Mouse (Mus musculus) 3134 (cell line): ENCODE measurements around the gene Sipa1l1.
"Not testable (repeated sequence)": the region's sequence is repeated elsewhere in the genome, so short reads cannot be mapped to it uniquely, and the experiment has no call there.

Experiments
- DNase-seq: peaks from one replicate; pipeline ENCODE4 v3.0.0-alpha.2; 2011; ENCODE audit warnings: low spot score; ENCODE audit not compliant: insufficient read length; ENCODE audit errors: extremely low read depth

The Sipa1l1 gene

GRCm38 (mm10) chr12:82173623-82174022 lies 4.5 kb downstream of the Sipa1l1 start:
- DNase-seq = no peak

GRCm38 (mm10) chr12:82175709-82176108 lies 6.6 kb downstream of the Sipa1l1 start:
- no peak for DNase-seq

GRCm38 (mm10) chr12:82178636-82179035 lies 9.5 kb downstream of the Sipa1l1 start:
- DNase-seq = no peak

- no peak for DNase-seq
These were observed 10.5 kb downstream of the Sipa1l1 start for GRCm38 (mm10) chr12:82179626-82180025.

GRCm38 (mm10) chr12:82186156-82186555 lies 17.0 kb downstream of the Sipa1l1 start:
- not testable (repeated sequence) for DNase-seq

- no peak for DNase-seq
These were observed 17.6 kb downstream of the Sipa1l1 start for GRCm38 (mm10) chr12:82186740-82187139.

GRCm38 (mm10) chr12:82187178-82187839 lies 18.2 kb downstream of the Sipa1l1 start:
- no peak for DNase-seq

GRCm38 (mm10) chr12:82188321-82189075 lies 19.4 kb downstream of the Sipa1l1 start:
- DNase-seq = no peak

GRCm38 (mm10) chr12:82189076-82189675 lies 20.1 kb downstream of the Sipa1l1 start:
- no peak for DNase-seq

GRCm38 (mm10) chr12:82189715-82190581 lies 20.8 kb downstream of the Sipa1l1 start:
- DNase-seq = no peak

GRCm38 (mm10) chr12:82190582-82190965 lies 21.5 kb downstream of the Sipa1l1 start:
- DNase-seq = no peak

GRCm38 (mm10) chr12:82191686-82192085 lies 22.6 kb downstream of the Sipa1l1 start:
- DNase-seq = no peak

GRCm38 (mm10) chr12:82192641-82193054 lies 23.5 kb downstream of the Sipa1l1 start:
- no peak for DNase-seq

- no peak for DNase-seq
These were observed 24.4 kb downstream of the Sipa1l1 start for GRCm38 (mm10) chr12:82193476-82193875.

- no peak for DNase-seq
These were observed 25.8 kb downstream of the Sipa1l1 start for GRCm38 (mm10) chr12:82194919-82195318.

GRCm38 (mm10) chr12:82196213-82196612 lies 27.1 kb downstream of the Sipa1l1 start:
- no peak for DNase-seq

- DNase-seq = no peak
These were observed 27.6 kb downstream of the Sipa1l1 start for GRCm38 (mm10) chr12:82196615-82197146.

GRCm38 (mm10) chr12:82197207-82197606 lies 28.1 kb downstream of the Sipa1l1 start:
- no peak for DNase-seq

GRCm38 (mm10) chr12:82199286-82199685 lies 30.2 kb downstream of the Sipa1l1 start:
- DNase-seq = no peak

GRCm38 (mm10) chr12:82204106-82204505 lies 35.0 kb downstream of the Sipa1l1 start:
- DNase-seq = no peak
